Mouse (Mus musculus) CH12.LX (cell line): ENCODE measurements around the gene Ankrd11.

Source experiments
- CTCF ChIP-seq, 2 experiments: IDR thresholded peaks in 1 of 2; conservative IDR thresholded peaks in 1 of 2; 2 replicates each; pipeline ENCODE4 v1.5.1; 2011 to 2012; ENCODE audit warnings: low read depth in 2 of 2, low read length in 2 of 2, improper control_type of control experiment in 1 of 2, inconsistent platforms in 1 of 2, mild to moderate bottlenecking in 1 of 2, moderate library complexity in 1 of 2
- GABPA ChIP-seq: IDR thresholded peaks from 2 replicates; pipeline ENCODE4 v1.6.1; 2012; ENCODE audit warnings: low read depth, low read length, improper control_type of control experiment, inconsistent platforms; ENCODE audit not compliant: insufficient replicate concordance
- MAX ChIP-seq: IDR thresholded peaks from 2 replicates; pipeline ENCODE4 v1.6.1; 2011; ENCODE audit warnings: low read length, improper control_type of control experiment
- POLR2AphosphoS2 ChIP-seq: IDR thresholded peaks from 2 replicates; pipeline ENCODE4 v1.6.1; 2011; ENCODE audit warnings: low read depth, low read length, improper control_type of control experiment

DNA sequence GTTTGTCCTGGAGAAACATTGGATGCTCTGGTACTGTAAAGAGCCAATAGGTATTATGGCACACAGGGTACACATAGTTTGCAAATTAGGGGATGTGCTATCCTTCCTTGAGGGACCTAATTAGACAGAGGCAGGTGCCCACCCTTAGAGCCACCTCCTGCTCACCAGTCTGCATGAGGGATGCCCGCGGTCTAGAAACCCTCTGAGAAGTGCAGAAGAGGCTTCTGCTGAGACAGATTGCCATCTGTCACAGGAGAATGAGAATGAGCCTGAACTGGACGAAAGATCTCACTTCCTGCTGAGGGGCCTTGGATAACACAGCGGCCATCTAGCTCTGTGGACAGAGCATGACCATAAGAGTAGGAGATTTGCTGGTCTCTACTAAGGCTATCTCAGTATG, 129.2 kb downstream of the Ankrd11 start:
- TF ChIP-seq POLR2AphosphoS2 (no peak), MAX (no peak), CTCF (conservative IDR thresholded peaks at IDR 0.05 in 1 of 2, IDR thresholded peaks at IDR 0.05 in 1 of 2; ENCODE audit: low read depth in 2 of 2, low read length in 2 of 2) (no peak), GABPA (no peak)
